Mouse (Mus musculus) hindbrain, embryonic 16.5 days (tissue): ENCODE results near the gene Cptp. TPM values are rescaled to one million over a fixed set of nuclear protein-coding genes. Genes with fewer than 3 reads are reported as not detected.

Experiments used
- ATAC-seq: fragments of 200-750 bp; cut with Nextera tagmentation; 2 replicates; pipeline ENCODE4 v1.8.0; 2017; ENCODE audit warnings: moderate TSS enrichment, moderate library complexity
- H3K27ac ChIP-seq: fragments of 300-500 bp; sonication (generic); 2 replicates; pipeline ENCODE4 v1.5.1; 2014; ENCODE audit warnings: low read depth, mild to moderate bottlenecking, control low read depth, low read length, moderate library complexity
- H3K27me3 ChIP-seq: fragments of 300-500 bp; sonication (generic); replicated peaks from 2 replicates; pipeline ENCODE4 v1.6.1; 2014; ENCODE audit warnings: low read length; ENCODE audit not compliant: control insufficient read depth, insufficient read depth
- H3K36me3 ChIP-seq: fragments of 300-500 bp; sonication (generic); 2 replicates; pipeline ENCODE4 v1.6.1; 2014; ENCODE audit warnings: mild to moderate bottlenecking, low read length, moderate library complexity, mixed read lengths; ENCODE audit not compliant: control insufficient read depth, insufficient read depth
- H3K4me1 ChIP-seq: fragments of 300-500 bp; sonication (generic); 2 replicates; pipeline ENCODE4 v1.6.1; 2014; ENCODE audit warnings: low read depth, low read length; ENCODE audit not compliant: control insufficient read depth, insufficient read depth
- H3K4me2 ChIP-seq: fragments of 300-500 bp; sonication (generic); 2 replicates; pipeline ENCODE4 v1.6.1; 2014; ENCODE audit warnings: mild to moderate bottlenecking, low read length, control low read depth, moderate library complexity
- H3K4me3 ChIP-seq: fragments of 300-500 bp; sonication (generic); 2 replicates; pipeline ENCODE4 v1.5.1; 2014; ENCODE audit warnings: mild to moderate bottlenecking, low read length, control low read depth, moderate library complexity
- H3K9ac ChIP-seq: fragments of 300-500 bp; sonication (generic); 2 replicates; pipeline ENCODE4 v1.6.1; 2014; ENCODE audit warnings: low read depth, mild to moderate bottlenecking, control low read depth, low read length, moderate library complexity
- H3K9me3 ChIP-seq: fragments of 300-500 bp; sonication (generic); 2 replicates; pipeline ENCODE4 v1.6.1; 2014; ENCODE audit warnings: mild to moderate bottlenecking, low read length, moderate library complexity; ENCODE audit not compliant: control insufficient read depth
- WGBS: fragments of 180-500 bp; shearing (Covaris S2); extraction: QIAGEN DNeasy Blood & Tissue Kit; methylation state at CpG from one replicate; pipeline ENCODE4 v1.1.7; 2014; 5-methylcytosine and 5-hydroxymethylcytosine counted together
- polyA plus RNA-seq: library from polyadenylated mRNA; unstranded; fragments of >200 nt; fragmentation: Nextera tagmentation; extraction: Ambion mirVana; gene quantifications from 2 replicates; pipeline ENCODE4 v1.2.1, GENCODE M21; 2015

The Cptp gene
- polyA plus RNA-seq, 1 experiment from 2014 or later, result 31.7 TPM

GRCm38 (mm10) chr4:155840076-155841002, 28.9 kb downstream of the Cptp start:
- H3K4me2 ChIP-seq, result peak overlapping the region; percentile 65
- no peaks in the 10 kb centered on the region for H3K27me3 ChIP-seq
- H3K4me3 ChIP-seq, result peak overlapping the region; percentile 37
- peaks cover 9% of the 10 kb centered on the region; the same call in 1 of the 2 replicates for H3K4me1 ChIP-seq
- H3K36me3 ChIP-seq, result no peaks in the 10 kb centered on the region
- no peak for ATAC-seq
- H3K9ac ChIP-seq, result peak overlapping the region; percentile 61
- WGBS, result 9% methylated on average over 8 of the region's 8 CpGs
- 0 out of 2 replicates have a peak overlapping the region, but pooled peaks have one; percentile 13 for H3K27ac ChIP-seq
- H3K9me3 ChIP-seq, result no peaks in the 10 kb centered on the region

GRCm38 (mm10) chr4:155839483-155839910, 29.7 kb downstream of the Cptp start, which contains the start of gene Mxra8:
Gene Mxra8 (plus strand): TSS chr4:155839680.
- ATAC-seq, result peak; percentile 63
- Histone ChIP-seq H3K9ac (peak within 1 kb of the TSS; percentile 36; the same call in 1 of the 2 replicates), H3K9me3 (no peaks in the 10 kb centered on the region), H3K4me2 (peak within 1 kb of the TSS; percentile 65), H3K36me3 (no peaks in the 10 kb centered on the region), H3K4me3 (peak within 1 kb of the TSS; percentile 37), H3K27ac (peak within 1 kb of the TSS; percentile 35; the same call in 1 of the 2 replicates), H3K4me1 (peaks cover 9% of the 10 kb centered on the region; the same call in 1 of the 2 replicates), H3K27me3 (no peaks in the 10 kb centered on the region)
- 3% methylated on average over 16 of the region's 16 CpGs for WGBS

GRCm38 (mm10) chr4:155838187-155839153, 30.8 kb downstream of the Cptp start:
- no peak overlapping the region for H3K4me3 ChIP-seq
- no peak overlapping the region for H3K4me2 ChIP-seq
- H3K27ac ChIP-seq, result peak overlapping the region; percentile 35; the same call in 1 of the 2 replicates
- no peak overlapping the region for H3K9ac ChIP-seq
- H3K9me3 ChIP-seq, result no peaks in the 10 kb centered on the region
- 57% methylated on average over 8 of the region's 8 CpGs for WGBS
- no peak for ATAC-seq
- no peaks in the 10 kb centered on the region for H3K36me3 ChIP-seq
- H3K4me1 ChIP-seq, result peaks cover 17% of the 10 kb centered on the region
- H3K27me3 ChIP-seq, result no peaks in the 10 kb centered on the region

- WGBS, result 89% methylated on average over 11 of the region's 11 CpGs
These were observed 31.7 kb downstream of the Cptp start for GRCm38 (mm10) chr4:155837404-155838010.

GRCm38 (mm10) chr4:155833836-155834235, 35.4 kb downstream of the Cptp start:
- Histone ChIP-seq H3K27me3 (no peaks in the 10 kb centered on the region), H3K4me1 (peaks cover 26% of the 10 kb centered on the region), H3K9ac (no peak overlapping the region; the same call in 1 of the 2 replicates), H3K4me2 (no peak overlapping the region), H3K27ac (peak overlapping the region; percentile 61), H3K9me3 (no peaks in the 10 kb centered on the region), H3K36me3 (no peaks in the 10 kb centered on the region; the same call in 1 of the 2 replicates), H3K4me3 (no peak overlapping the region)
- no peak for ATAC-seq
- WGBS, result 40% methylated on average over 2 of the region's 2 CpGs

More at GRCm38 (mm10) chr4:155837404-155838010, 31.7 kb downstream of the Cptp start:
- H3K4me3 ChIP-seq, result no peak overlapping the region
- H3K27me3 ChIP-seq, result no peaks in the 10 kb centered on the region
- H3K4me2 ChIP-seq, result no peak overlapping the region
- H3K27ac ChIP-seq, result no peak overlapping the region
- H3K4me1 ChIP-seq, result peaks cover 27% of the 10 kb centered on the region
- no peaks in the 10 kb centered on the region; the same call in 1 of the 2 replicates for H3K36me3 ChIP-seq
- ATAC-seq, result no peak
- no peak overlapping the region for H3K9ac ChIP-seq
- H3K9me3 ChIP-seq, result no peaks in the 10 kb centered on the region

- 89% methylated on average over 4 of the region's 4 CpGs for WGBS
- H3K9me3 ChIP-seq, result no peaks in the 10 kb centered on the region
These were observed 36.0 kb downstream of the Cptp start for GRCm38 (mm10) chr4:155833234-155833633.

GRCm38 (mm10) chr4:155832321-155832720, 36.9 kb downstream of the Cptp start:
- Histone ChIP-seq H3K4me1 (peaks cover 26% of the 10 kb centered on the region), H3K9me3 (no peaks in the 10 kb centered on the region), H3K9ac (peak overlapping the region; percentile 79), H3K27me3 (no peaks in the 10 kb centered on the region), H3K4me3 (peak overlapping the region; percentile 57), H3K4me2 (peak overlapping the region; percentile 97), H3K36me3 (no peaks in the 10 kb centered on the region; the same call in 1 of the 2 replicates), H3K27ac (no peak overlapping the region)
- ATAC-seq, result no peak
- WGBS, result 52% methylated on average over 10 of the region's 10 CpGs

More at GRCm38 (mm10) chr4:155833234-155833633, 36.0 kb downstream of the Cptp start:
- no peaks in the 10 kb centered on the region; the same call in 1 of the 2 replicates for H3K36me3 ChIP-seq
- H3K4me2 ChIP-seq, result no peak overlapping the region
- peaks cover 26% of the 10 kb centered on the region for H3K4me1 ChIP-seq
- no peak overlapping the region for H3K9ac ChIP-seq
- no peaks in the 10 kb centered on the region for H3K27me3 ChIP-seq
- no peak for ATAC-seq
- no peak overlapping the region for H3K27ac ChIP-seq
- H3K4me3 ChIP-seq, result no peak overlapping the region

GRCm38 (mm10) chr4:155831831-155832230, 37.4 kb downstream of the Cptp start:
- H3K4me3 ChIP-seq, result peak overlapping the region; percentile 57
- WGBS, result under 1% methylated on average over 17 of the region's 25 CpGs
- no peak for ATAC-seq
- H3K9ac ChIP-seq, result peak overlapping the region; percentile 79
- H3K4me1 ChIP-seq, result peaks cover 26% of the 10 kb centered on the region
- H3K27me3 ChIP-seq, result no peaks in the 10 kb centered on the region
- H3K4me2 ChIP-seq, result peak overlapping the region; percentile 97
- no peaks in the 10 kb centered on the region for H3K9me3 ChIP-seq
- H3K36me3 ChIP-seq, result peaks cover 1% of the 10 kb centered on the region
- H3K27ac ChIP-seq, result peak overlapping the region; percentile 90
